Mouse (Mus musculus) midbrain, embryonic 10.5 days (tissue): ENCODE measurements around the gene Prex1. TPM values are rescaled to one million over a fixed set of nuclear protein-coding genes. Genes with fewer than 3 reads are reported as not detected.

Source experiments
- DNase-seq: peaks from one replicate; pipeline ENCODE4 v3.0.0-alpha.2; 2017; ENCODE audit warnings: low spot score
- H3K27ac ChIP-seq: fragments of 300-500 bp; sonication (generic); replicated peaks from 2 replicates; pipeline ENCODE4 v1.5.1; 2016; ENCODE audit warnings: mild to moderate bottlenecking
- H3K27me3 ChIP-seq: fragments of 300-500 bp; sonication (generic); 2 replicates; pipeline ENCODE4 v1.6.1; 2016; ENCODE audit warnings: low read depth, mild to moderate bottlenecking; ENCODE audit not compliant: poor library complexity, severe bottlenecking
- H3K36me3 ChIP-seq: fragments of 300-500 bp; sonication (generic); 2 replicates; pipeline ENCODE4 v1.6.1; 2016; ENCODE audit warnings: mild to moderate bottlenecking, moderate library complexity
- H3K4me1 ChIP-seq: fragments of 300-500 bp; sonication (generic); 2 replicates; pipeline ENCODE4 v1.6.1; 2016
- H3K4me3 ChIP-seq: fragments of 300-500 bp; sonication (generic); 2 replicates; pipeline ENCODE4 v1.5.1; 2016; ENCODE audit warnings: mild to moderate bottlenecking, moderate library complexity
- H3K9me3 ChIP-seq: fragments of 300-500 bp; sonication (generic); replicated peaks from 2 replicates; pipeline ENCODE4 v1.6.1; 2016; ENCODE audit warnings: mild to moderate bottlenecking
- WGBS: fragments of 180-500 bp; shearing (Covaris S2); methylation state at CpG from one replicate; pipeline ENCODE4 v1.1.7; 2016; 5-methylcytosine and 5-hydroxymethylcytosine counted together
- polyA plus RNA-seq: library from polyadenylated mRNA; unstranded; fragments of >200 nt; fragmentation: Nextera tagmentation; extraction: Ambion mirVana; gene quantifications from 2 replicates; pipeline ENCODE4 v1.2.1, GENCODE M21; 2016

Gene Prex1
- polyA plus RNA-seq, 1 experiment from 2014 or later: 32.3 TPM

DNA sequence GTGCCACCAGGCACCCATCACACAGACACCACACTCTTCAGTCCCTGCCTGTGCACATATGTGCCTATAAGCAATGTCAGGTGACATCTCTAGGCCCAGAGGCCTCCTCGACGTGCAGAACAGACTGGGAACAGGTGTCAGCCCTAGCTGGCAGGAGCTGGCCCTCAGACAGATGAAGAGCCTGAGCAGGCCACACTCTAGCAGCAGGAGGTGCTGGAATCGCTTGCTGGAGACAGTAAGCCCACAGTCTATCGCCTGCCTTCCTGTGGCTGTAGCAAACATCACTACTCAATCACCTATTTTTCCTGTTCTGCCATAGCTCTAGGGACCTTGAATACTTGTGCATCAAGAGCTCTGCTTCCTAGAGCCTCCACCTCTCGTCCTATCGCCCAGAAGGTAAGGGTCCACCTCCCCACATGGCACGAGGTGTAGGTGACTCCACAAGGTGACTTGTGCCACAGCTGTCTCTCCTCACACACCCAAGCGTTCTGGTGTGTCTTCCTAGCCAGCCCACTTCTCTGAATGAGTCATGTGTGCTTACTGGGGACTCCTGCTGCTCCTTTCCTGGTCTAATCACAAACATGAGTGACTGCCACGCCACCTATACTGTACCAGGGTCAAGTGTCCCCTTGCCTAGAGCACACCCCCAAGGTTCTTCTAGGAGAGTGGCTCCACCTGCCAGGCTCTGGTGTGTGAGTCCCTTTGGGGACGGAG is 62.2 kb downstream of the Prex1 start:
- Histone ChIP-seq H3K4me1 (peaks cover 84% of the 10 kb centered on the region), H3K27ac (peak overlapping the region; percentile 89), H3K36me3 (peaks cover 6% of the 10 kb centered on the region), H3K4me3 (no peak overlapping the region), H3K9me3 (no peaks in the 10 kb centered on the region), H3K27me3 (no peaks in the 10 kb centered on the region)
- WGBS: 77% methylated on average over 10 of the region's 10 CpGs
- no peak for DNase-seq

DNA sequence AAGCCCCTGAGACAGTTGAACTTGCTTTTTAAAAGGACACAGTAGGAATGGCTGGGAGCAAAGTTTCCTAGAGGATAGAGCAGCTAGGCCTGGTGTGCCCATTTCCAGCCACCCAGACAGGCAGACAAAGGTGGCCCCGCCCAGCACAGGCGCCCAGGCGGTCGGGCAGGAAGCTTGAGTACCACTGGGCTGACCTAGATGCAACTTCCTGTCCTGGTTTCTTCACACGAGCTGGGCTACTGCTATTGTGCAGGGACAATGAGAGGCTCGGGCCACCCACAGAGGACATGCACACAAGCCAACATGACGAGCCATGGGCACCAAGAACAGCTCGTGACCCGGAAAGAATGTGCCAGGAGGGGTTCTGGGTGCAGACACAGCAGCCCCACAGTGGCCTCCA is 63.2 kb downstream of the Prex1 start:
- Histone ChIP-seq H3K36me3 (peaks cover 17% of the 10 kb centered on the region), H3K27ac (peak overlapping the region; percentile 89), H3K27me3 (no peaks in the 10 kb centered on the region), H3K4me3 (no peak overlapping the region), H3K4me1 (peaks cover 74% of the 10 kb centered on the region), H3K9me3 (no peaks in the 10 kb centered on the region)
- WGBS: 59% methylated on average over 9 of the region's 9 CpGs
- no peak for DNase-seq

DNA sequence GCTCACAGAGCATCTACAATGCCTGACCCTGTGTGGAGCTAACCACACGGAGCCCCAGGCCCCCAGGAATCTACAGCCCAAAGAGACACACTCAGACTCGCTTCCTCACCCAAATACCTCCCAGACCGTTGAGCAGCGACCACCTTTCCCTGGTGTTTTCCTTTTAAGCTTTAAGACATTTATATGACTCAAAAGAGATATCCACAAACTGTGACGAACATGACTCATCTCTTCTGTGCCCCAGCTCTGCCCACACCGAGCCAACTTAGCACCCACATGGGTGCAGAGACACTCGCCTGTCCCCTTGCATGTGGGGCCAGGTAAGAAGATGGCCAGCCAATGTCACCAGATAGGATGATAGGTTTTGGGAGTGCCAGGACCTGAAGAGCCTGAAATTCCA is 66.4 kb downstream of the Prex1 start:
- Histone ChIP-seq H3K36me3 (peaks cover 43% of the 10 kb centered on the region), H3K4me3 (no peak overlapping the region), H3K27me3 (no peaks in the 10 kb centered on the region), H3K9me3 (no peaks in the 10 kb centered on the region), H3K27ac (peak overlapping the region; percentile 63), H3K4me1 (peaks cover 49% of the 10 kb centered on the region)
- DNase-seq: no peak
- 73% methylated on average over 7 of the region's 7 CpGs for WGBS

DNA sequence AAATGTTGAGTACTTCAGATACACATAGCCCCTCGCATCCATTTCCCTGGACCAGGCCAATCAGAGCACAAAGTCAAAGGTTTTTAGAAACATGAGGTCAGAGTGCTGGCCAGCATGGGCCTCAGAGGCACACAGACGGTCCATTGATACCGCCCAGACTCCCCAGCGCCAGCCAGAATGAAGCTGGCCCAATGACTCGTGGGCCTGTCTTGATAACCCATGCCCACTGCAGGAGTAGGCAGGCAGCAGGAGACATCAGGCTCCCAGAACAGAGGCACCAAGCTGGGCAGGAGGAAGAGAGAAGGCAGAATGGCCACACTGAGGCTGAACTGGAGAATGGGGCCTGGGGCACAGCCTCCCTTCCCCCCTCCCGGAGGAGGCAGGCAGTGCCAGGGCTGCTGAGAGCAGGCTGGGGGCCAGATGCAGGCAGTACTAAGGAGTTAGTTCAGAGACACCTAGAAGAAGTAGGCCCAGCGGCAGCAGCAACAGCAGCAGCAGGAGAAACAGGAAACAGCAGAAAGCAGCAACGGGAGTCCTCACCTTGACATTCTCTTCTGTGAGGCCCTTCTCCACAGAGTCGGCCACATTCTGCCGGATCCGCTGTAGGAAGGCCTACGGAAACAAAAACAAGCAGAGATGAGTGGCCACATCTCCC is 67.1 kb downstream of the Prex1 start:
- Histone ChIP-seq H3K36me3 (peaks cover 50% of the 10 kb centered on the region), H3K27ac (peak overlapping the region; percentile 50), H3K9me3 (no peaks in the 10 kb centered on the region), H3K27me3 (no peaks in the 10 kb centered on the region), H3K4me1 (peaks cover 43% of the 10 kb centered on the region), H3K4me3 (no peak overlapping the region)
- 82% methylated on average over 12 of the region's 12 CpGs for WGBS
- no peak for DNase-seq

DNA sequence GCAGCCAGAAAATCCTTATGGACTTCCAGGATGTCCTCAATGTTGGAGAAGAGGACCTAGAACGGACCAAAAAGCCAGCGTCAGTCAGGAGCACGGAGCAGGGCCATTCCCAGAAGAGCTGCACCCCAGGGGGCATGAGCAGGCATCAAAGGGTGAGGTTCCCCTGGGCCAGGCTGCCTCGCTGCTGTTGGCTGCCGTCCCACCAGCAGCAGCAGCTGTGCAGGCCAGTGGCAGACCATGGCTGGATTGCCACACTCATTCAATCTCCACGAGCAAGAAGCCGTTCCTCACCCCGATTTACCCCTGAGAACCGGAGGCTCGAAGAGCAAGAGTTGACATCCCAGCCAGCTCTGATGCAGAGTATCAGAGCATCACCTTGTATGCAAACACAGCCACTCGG is 68.8 kb downstream of the Prex1 start:
- H3K27me3 ChIP-seq: no peaks in the 10 kb centered on the region
- H3K9me3 ChIP-seq: 0 out of 2 replicates have a peak, but pooled peaks cover 9% of the 10 kb centered on the region
- peak overlapping the region; percentile 38; the same call in 1 of the 2 replicates for H3K27ac ChIP-seq
- H3K4me3 ChIP-seq: no peak overlapping the region
- peaks cover 29% of the 10 kb centered on the region for H3K4me1 ChIP-seq
- WGBS: 82% methylated on average over 11 of the region's 11 CpGs
- H3K36me3 ChIP-seq: peaks cover 67% of the 10 kb centered on the region
- DNase-seq: no peak

DNA sequence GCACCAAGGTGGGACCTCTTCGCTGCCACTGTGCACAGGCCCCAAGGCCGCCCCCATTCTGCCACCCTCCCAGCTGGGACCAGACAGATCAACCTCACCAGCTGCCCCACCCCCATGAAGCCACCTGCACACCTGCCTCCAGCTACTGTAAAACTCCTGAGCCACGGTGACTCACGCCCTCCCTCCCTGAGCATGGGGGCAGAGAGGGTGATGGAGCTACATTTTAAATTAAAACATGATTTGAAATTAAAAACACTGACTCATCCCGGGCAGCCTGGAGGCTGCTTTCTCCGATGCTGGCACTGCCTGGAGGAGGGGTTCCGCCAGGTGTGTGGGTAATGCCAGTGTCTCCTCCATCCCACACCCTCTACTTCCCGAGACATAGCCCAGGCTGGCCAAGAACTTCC is 71.0 kb downstream of the Prex1 start:
- peaks cover 82% of the 10 kb centered on the region for H3K36me3 ChIP-seq
- H3K4me3 ChIP-seq: no peak overlapping the region
- no peaks in the 10 kb centered on the region for H3K27me3 ChIP-seq
- WGBS: 93% methylated on average over 8 of the region's 8 CpGs
- peaks cover 35% of the 10 kb centered on the region for H3K4me1 ChIP-seq
- 0 out of 2 replicates have a peak, but pooled peaks cover 9% of the 10 kb centered on the region for H3K9me3 ChIP-seq
- H3K27ac ChIP-seq: no peak overlapping the region
- DNase-seq: no peak

DNA sequence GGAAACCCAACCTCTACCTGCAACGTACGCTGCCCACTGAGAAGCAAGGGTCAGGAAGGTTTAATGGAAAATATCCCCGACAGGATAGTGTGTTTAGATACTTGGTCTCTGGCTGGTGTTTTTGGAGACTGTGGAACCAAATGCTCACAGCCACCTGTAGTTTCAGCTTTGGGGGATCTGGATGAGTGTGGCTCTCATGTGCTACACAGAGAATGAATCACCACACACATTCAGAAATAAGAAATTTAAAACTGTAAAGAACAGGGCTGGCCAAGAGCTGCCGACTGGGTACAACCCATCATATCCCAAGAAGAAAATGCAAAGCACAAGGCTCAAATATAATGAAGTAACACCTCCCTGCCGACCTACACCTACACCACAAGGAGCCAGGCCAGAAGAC is 73.9 kb downstream of the Prex1 start:
- Histone ChIP-seq H3K27me3 (no peaks in the 10 kb centered on the region), H3K36me3 (peaks cover 84% of the 10 kb centered on the region), H3K27ac (no peak overlapping the region), H3K9me3 (0 out of 2 replicates have a peak, but pooled peaks cover 9% of the 10 kb centered on the region), H3K4me3 (no peak overlapping the region), H3K4me1 (peaks cover 34% of the 10 kb centered on the region)
- no peak for DNase-seq
- WGBS: 90% methylated on average over 5 of the region's 5 CpGs

DNA sequence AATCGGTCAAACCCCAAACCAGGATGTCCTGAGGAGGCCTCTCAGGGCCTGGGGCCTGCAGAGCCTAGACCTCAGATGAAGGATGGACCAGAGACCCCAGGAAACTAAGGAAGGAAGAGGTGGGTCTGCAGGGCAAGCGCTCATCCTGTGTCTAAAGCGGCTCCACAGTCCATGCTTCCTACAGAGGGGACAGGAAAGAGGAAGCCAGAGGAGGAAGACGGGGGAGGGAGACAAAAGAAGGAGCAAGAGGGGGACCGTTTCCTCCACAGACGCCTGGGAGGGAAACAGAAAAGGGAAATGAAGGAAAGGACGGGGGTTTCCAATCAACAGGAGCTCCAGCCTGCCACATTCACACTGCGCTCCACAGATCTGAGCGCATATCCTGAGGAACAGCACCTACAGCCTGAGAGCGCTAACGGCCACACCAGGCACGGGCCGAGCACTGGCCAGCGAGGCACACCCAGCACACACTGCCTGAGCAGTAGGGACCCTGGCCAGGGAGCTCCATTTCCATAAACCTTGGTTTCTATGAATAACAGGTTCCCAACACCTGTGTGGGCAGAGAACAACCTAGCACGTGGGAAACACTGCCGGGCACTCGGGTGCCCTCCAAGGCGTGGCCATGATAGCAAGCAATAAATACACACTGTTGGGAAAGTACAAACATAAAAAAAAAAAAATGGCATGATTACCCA is 74.5 kb downstream of the Prex1 start:
- Histone ChIP-seq H3K4me1 (peaks cover 32% of the 10 kb centered on the region), H3K4me3 (no peak overlapping the region), H3K27me3 (no peaks in the 10 kb centered on the region), H3K27ac (peak overlapping the region; percentile 81), H3K36me3 (peaks cover 82% of the 10 kb centered on the region), H3K9me3 (0 out of 2 replicates have a peak, but pooled peaks cover 9% of the 10 kb centered on the region)
- WGBS: 83% methylated on average over 18 of the region's 18 CpGs
- DNase-seq: no peak

DNA sequence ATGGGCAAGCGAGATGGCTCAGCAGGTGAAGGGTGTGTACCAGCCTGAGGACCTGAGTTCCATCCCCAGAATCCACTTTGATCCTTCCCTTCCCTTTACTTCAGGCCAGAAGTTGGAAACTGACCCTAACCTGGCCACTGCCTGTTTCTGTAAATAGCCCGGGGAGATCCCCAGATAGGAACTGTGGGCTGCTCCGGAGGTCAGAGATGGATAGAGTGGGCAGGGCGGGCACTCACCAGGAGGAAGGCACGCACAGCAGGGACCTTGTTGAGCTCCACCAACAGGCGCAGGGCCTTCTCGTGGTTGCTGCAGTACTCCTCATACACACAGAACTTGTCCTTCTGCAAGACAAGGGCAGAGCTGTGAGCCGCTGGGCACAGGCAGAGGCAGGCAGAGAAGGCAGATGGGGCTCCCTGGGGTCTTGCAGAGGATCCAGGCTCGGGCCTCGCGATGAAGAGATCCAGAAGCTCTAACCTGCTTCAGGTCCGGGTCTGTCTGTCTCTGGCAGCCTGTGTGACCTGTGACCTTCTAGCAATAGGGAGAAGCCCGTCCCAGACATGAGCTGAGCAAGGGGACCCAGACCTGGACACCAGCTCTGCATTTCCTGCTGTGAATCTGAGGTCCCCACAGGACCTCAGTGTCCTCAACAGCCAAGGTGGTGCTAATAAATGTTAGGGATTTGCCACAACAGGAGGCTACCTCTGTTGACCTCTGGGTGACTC is 75.4 kb downstream of the Prex1 start:
- 0 out of 2 replicates have a peak, but pooled peaks cover 9% of the 10 kb centered on the region for H3K9me3 ChIP-seq
- DNase-seq: no peak
- peaks cover 83% of the 10 kb centered on the region for H3K36me3 ChIP-seq
- H3K4me3 ChIP-seq: no peak overlapping the region
- H3K4me1 ChIP-seq: peaks cover 32% of the 10 kb centered on the region
- 79% methylated on average over 13 of the region's 13 CpGs for WGBS
- H3K27ac ChIP-seq: peak overlapping the region; percentile 81
- no peaks in the 10 kb centered on the region for H3K27me3 ChIP-seq

DNA sequence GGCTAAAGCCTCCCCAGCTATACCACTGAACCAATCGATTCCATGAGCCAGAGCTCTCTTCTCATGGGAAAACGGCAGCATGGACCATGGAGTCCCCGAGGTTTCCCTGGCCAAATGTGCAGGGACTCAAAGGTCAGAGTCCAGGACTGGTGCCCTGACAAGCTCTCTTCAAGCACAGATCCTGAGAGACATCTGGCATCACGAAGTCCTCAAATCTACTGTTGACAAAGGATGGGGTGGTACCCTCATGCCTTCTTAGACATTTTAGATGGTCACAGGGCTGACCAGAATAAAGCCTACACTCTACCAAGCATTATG is 76.0 kb downstream of the Prex1 start:
- no peak for DNase-seq
- Histone ChIP-seq H3K36me3 (peaks cover 83% of the 10 kb centered on the region), H3K4me1 (peaks cover 32% of the 10 kb centered on the region), H3K27ac (peak overlapping the region; percentile 81), H3K27me3 (no peaks in the 10 kb centered on the region), H3K9me3 (0 out of 2 replicates have a peak, but pooled peaks cover 9% of the 10 kb centered on the region), H3K4me3 (no peak overlapping the region)
- WGBS: 84% methylated on average over 4 of the region's 4 CpGs

DNA sequence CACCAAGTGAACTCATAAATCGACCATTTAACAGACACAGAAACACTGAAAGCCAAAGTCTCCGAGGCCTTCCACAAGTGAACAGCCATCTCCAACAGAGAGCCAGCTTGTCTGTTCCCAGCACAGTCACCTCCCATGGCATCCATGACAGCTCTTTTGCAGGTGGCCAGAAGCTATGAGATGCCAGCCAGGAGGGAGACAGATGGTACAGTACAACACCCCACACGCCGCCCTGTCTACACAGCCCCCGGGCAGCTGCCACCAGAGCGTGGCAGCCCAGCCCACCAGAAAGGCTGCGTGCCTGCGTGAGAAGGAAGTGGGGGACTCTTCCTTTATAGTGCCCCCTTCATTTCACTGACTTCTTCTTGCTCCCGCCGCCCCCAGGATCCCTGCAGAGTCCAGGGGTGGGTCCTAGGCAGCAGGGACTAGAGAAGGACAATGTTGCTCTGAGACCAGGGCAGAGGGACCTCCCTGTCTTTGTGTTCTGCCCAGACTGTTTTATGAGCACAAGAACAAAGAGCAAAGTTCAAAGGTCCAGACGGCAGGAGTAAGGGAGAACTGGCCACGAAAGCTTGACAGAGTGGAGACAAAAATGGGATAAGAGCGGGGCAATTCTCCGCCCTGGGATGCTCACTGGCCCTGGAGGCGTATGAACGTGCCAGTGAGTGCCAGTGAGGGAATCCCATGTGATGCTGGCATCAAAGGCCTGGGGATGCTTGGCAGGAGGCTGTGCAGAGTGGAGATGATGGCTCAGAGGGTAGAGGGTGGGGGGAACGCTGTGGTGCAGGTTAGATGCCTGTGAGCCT is 76.6 kb downstream of the Prex1 start:
- H3K9me3 ChIP-seq: 0 out of 2 replicates have a peak, but pooled peaks cover 9% of the 10 kb centered on the region
- WGBS: 62% methylated on average over 17 of the region's 17 CpGs
- H3K4me3 ChIP-seq: no peak overlapping the region
- DNase-seq: no peak
- peak overlapping the region; percentile 81 for H3K27ac ChIP-seq
- H3K27me3 ChIP-seq: no peaks in the 10 kb centered on the region
- H3K4me1 ChIP-seq: peaks cover 32% of the 10 kb centered on the region
- peaks cover 83% of the 10 kb centered on the region for H3K36me3 ChIP-seq

DNA sequence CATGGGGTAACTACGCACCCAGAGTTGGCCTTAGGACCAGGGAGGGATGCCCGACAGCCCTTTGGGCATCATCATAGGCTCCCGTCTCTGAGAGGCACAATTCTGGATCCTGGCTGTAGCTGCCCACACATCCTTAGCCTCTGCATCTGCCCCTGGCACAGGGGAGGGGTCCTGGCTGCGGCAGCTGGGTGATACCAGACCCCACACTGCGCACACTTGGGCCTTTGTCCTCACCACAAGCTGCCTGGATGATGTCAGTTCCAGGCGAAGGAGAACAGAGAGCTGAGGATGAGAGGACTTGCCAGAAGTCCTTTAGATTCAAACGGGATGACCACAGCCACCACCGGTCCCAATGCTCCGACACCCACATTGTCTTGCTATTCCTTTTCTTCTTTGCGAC is 78.1 kb downstream of the Prex1 start:
- DNase-seq: no peak
- 94% methylated on average over 10 of the region's 10 CpGs for WGBS
- Histone ChIP-seq H3K27ac (peak overlapping the region; percentile 24; the same call in 1 of the 2 replicates), H3K4me1 (peaks cover 32% of the 10 kb centered on the region), H3K9me3 (0 out of 2 replicates have a peak, but pooled peaks cover 5% of the 10 kb centered on the region), H3K4me3 (no peak overlapping the region), H3K36me3 (peaks cover 83% of the 10 kb centered on the region), H3K27me3 (no peaks in the 10 kb centered on the region)
